Mouse (Mus musculus): ENCODE results near the gene Rtf2. TPM values are rescaled to one million over a fixed set of nuclear protein-coding genes. Genes with fewer than 3 reads are reported as not detected.

Rtf2 gene
- polyA plus RNA-seq, 1 experiment, result 49.8 TPM

- H3K4me3 ChIP-seq, result no peak overlapping the region
- H3K27me3 ChIP-seq (ENCODE audit: control insufficient read depth, insufficient read depth, insufficient read length), result peaks cover 7% of the 10 kb centered on the region
- no peak overlapping the region for H3ac ChIP-seq (ENCODE audit: control insufficient read depth, insufficient read length)
- no peaks in the 10 kb centered on the region for H3K79me2 ChIP-seq (ENCODE audit: control insufficient read depth, insufficient read depth)
- no peak overlapping the region for H3K4me2 ChIP-seq (ENCODE audit: low read depth)
- TF ChIP-seq REST (IDR thresholded peaks at IDR 0.05; ENCODE audit: insufficient read depth, insufficient read length) (no peak), E2F4 (IDR thresholded peaks at IDR 0.05; ENCODE audit: insufficient read depth) (no peak), POLR2AphosphoS2 (IDR thresholded peaks at IDR 0.05; ENCODE audit: insufficient read length, low read depth) (no peak), MYOG (IDR thresholded peaks at IDR 0.05; ENCODE audit: control insufficient read depth in 1 of 3, insufficient read depth in 1 of 3, insufficient read length in 2 of 3, low read depth in 2 of 3) (no peak), POLR2A (IDR thresholded peaks at IDR 0.05; ENCODE audit: insufficient read length, low read depth) (no peak), MYOD1 (IDR thresholded peaks at IDR 0.05; ENCODE audit: control insufficient read depth in 1 of 3, insufficient read length in 2 of 3, low read depth in 2 of 3) (no peak), CEBPB (IDR thresholded peaks at IDR 0.05; ENCODE audit: insufficient read depth, poor library complexity, severe bottlenecking) (no peak), USF1 (IDR thresholded peaks at IDR 0.05; ENCODE audit: low read depth) (no peak), SRF (IDR thresholded peaks at IDR 0.05; ENCODE audit: control insufficient read depth, insufficient read length, low read depth) (no peak), MAX (IDR thresholded peaks at IDR 0.05; ENCODE audit: low read depth) (no peak), TCF3 (IDR thresholded peaks at IDR 0.05; ENCODE audit: insufficient read length, low read depth) (no peak), TCF12 (IDR thresholded peaks at IDR 0.05; ENCODE audit: insufficient read depth, poor library complexity, severe bottlenecking) (no peak)
- H3K36me3 ChIP-seq (ENCODE audit: control insufficient read depth, insufficient read depth), result no peaks in the 10 kb centered on the region
Observed at GRCm38 (mm10) chr2:172418208-172418607, 22.1 kb upstream of the Rtf2 start.

- Histone ChIP-seq H3K27me3 (ENCODE audit: control insufficient read depth, insufficient read depth, insufficient read length) (peaks cover 61% of the 10 kb centered on the region), H3K4me3 (no peak overlapping the region), H3ac (ENCODE audit: control insufficient read depth, insufficient read length) (no peak overlapping the region), H3K36me3 (ENCODE audit: control insufficient read depth, insufficient read depth) (no peaks in the 10 kb centered on the region), H3K79me2 (ENCODE audit: control insufficient read depth, insufficient read depth) (no peaks in the 10 kb centered on the region), H3K4me2 (ENCODE audit: low read depth) (no peak overlapping the region)
- TF ChIP-seq USF1 (IDR thresholded peaks at IDR 0.05; ENCODE audit: low read depth), result no peak
Observed at GRCm38 (mm10) chr2:172430609-172431008, 9.7 kb upstream of the Rtf2 start.

GRCm38 (mm10) chr2:172433746-172434145, 6.6 kb upstream of the Rtf2 start:
- TF ChIP-seq TCF3 (IDR thresholded peaks at IDR 0.05; ENCODE audit: insufficient read length, low read depth) (no peak), E2F4 (IDR thresholded peaks at IDR 0.05; ENCODE audit: insufficient read depth) (no peak), POLR2A (IDR thresholded peaks at IDR 0.05; ENCODE audit: insufficient read length, low read depth) (no peak), TCF12 (IDR thresholded peaks at IDR 0.05; ENCODE audit: insufficient read depth, poor library complexity, severe bottlenecking) (no peak), MYOD1 (IDR thresholded peaks at IDR 0.05; ENCODE audit: control insufficient read depth in 1 of 3, insufficient read length in 2 of 3, low read depth in 2 of 3) (no peak), CEBPB (IDR thresholded peaks at IDR 0.05; ENCODE audit: insufficient read depth, poor library complexity, severe bottlenecking) (no peak), USF1 (IDR thresholded peaks at IDR 0.05; ENCODE audit: low read depth) (no peak), REST (IDR thresholded peaks at IDR 0.05; ENCODE audit: insufficient read depth, insufficient read length) (no peak)
- Histone ChIP-seq H3K4me2 (ENCODE audit: low read depth) (no peak overlapping the region), H3K36me3 (ENCODE audit: control insufficient read depth, insufficient read depth) (no peaks in the 10 kb centered on the region)

DNA sequence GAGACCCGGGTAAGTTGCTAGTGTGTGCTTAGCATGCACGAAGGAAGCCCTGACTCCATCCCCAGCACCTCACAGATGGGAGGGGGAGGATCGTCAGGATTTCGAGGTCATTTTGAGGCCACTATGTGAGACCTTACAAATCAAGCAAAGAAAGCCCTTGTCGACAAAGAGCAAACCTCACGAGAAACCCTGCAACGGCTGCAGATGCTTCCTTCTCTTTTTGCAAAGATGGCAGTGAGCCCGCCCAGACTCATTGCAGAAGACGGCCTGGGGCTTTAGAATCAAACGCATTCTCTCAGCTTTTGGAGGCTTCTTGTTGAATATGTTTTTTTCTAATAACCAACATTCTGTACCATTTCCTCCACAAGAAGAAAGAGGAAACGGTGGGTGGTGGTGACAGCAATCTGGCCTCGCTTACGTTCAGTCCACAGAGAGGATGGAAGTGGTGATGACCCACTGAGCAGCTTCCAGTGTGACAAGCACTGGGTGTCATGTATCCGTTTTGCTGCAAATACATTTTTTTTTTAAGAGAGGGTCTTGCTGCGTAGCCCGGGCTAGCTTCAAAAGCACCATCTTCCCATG, 2.9 kb upstream of the Rtf2 start:
- H3ac ChIP-seq (ENCODE audit: control insufficient read depth, insufficient read length), result no peak overlapping the region
- TF ChIP-seq E2F4 (IDR thresholded peaks at IDR 0.05; ENCODE audit: insufficient read depth), result no peak
- no peak for TF ChIP-seq MAX (IDR thresholded peaks at IDR 0.05; ENCODE audit: low read depth)
- TF ChIP-seq POLR2AphosphoS2 (IDR thresholded peaks at IDR 0.05; ENCODE audit: insufficient read length, low read depth), result no peak
- TF ChIP-seq TCF12 (IDR thresholded peaks at IDR 0.05; ENCODE audit: insufficient read depth, poor library complexity, severe bottlenecking), result no peak
- no peak for TF ChIP-seq CEBPB (IDR thresholded peaks at IDR 0.05; ENCODE audit: insufficient read depth, poor library complexity, severe bottlenecking)
- TF ChIP-seq USF1 (IDR thresholded peaks at IDR 0.05; ENCODE audit: low read depth), result no peak
- TF ChIP-seq POLR2A (IDR thresholded peaks at IDR 0.05; ENCODE audit: insufficient read length, low read depth), result no peak
- TF ChIP-seq REST (IDR thresholded peaks at IDR 0.05; ENCODE audit: insufficient read depth, insufficient read length), result no peak

More at GRCm38 (mm10) chr2:172433746-172434145, 6.6 kb upstream of the Rtf2 start:
- H3K79me2 ChIP-seq (ENCODE audit: control insufficient read depth, insufficient read depth), result no peaks in the 10 kb centered on the region
- no peak overlapping the region for H3K4me3 ChIP-seq
- H3ac ChIP-seq (ENCODE audit: control insufficient read depth, insufficient read length), result no peak overlapping the region
- peaks cover 34% of the 10 kb centered on the region for H3K27me3 ChIP-seq (ENCODE audit: control insufficient read depth, insufficient read depth, insufficient read length)

GRCm38 (mm10) chr2:172440640-172441005, 267 bp downstream of the Rtf2 start:
- Histone ChIP-seq H3K4me2 (ENCODE audit: low read depth) (peak overlapping the region; percentile 87), H3K4me3 (peak overlapping the region; percentile 82), H3ac (ENCODE audit: control insufficient read depth, insufficient read length) (peak overlapping the region; percentile 46), H3K27me3 (ENCODE audit: control insufficient read depth, insufficient read depth, insufficient read length) (no peaks in the 10 kb centered on the region), H3K79me2 (ENCODE audit: control insufficient read depth, insufficient read depth) (peaks cover 36% of the 10 kb centered on the region), H3K36me3 (ENCODE audit: control insufficient read depth, insufficient read depth) (no peaks in the 10 kb centered on the region)
- TF ChIP-seq MYOG (IDR thresholded peaks at IDR 0.05; ENCODE audit: control insufficient read depth in 1 of 3, insufficient read depth in 1 of 3, insufficient read length in 2 of 3, low read depth in 2 of 3) (no peak), E2F4 (IDR thresholded peaks at IDR 0.05; ENCODE audit: insufficient read depth) (no peak), SRF (IDR thresholded peaks at IDR 0.05; ENCODE audit: control insufficient read depth, insufficient read length, low read depth) (no peak), MYOD1 (IDR thresholded peaks at IDR 0.05; ENCODE audit: control insufficient read depth in 1 of 3, insufficient read length in 2 of 3, low read depth in 2 of 3) (no peak), REST (IDR thresholded peaks at IDR 0.05; ENCODE audit: insufficient read depth, insufficient read length) (no peak), USF1 (IDR thresholded peaks at IDR 0.05; ENCODE audit: low read depth) (no peak), TCF3 (IDR thresholded peaks at IDR 0.05; ENCODE audit: insufficient read length, low read depth) (no peak), TCF12 (IDR thresholded peaks at IDR 0.05; ENCODE audit: insufficient read depth, poor library complexity, severe bottlenecking) (no peak), MAX (IDR thresholded peaks at IDR 0.05; ENCODE audit: low read depth) (no peak), POLR2A (IDR thresholded peaks at IDR 0.05; ENCODE audit: insufficient read length, low read depth) (no peak), CEBPB (IDR thresholded peaks at IDR 0.05; ENCODE audit: insufficient read depth, poor library complexity, severe bottlenecking) (no peak), POLR2AphosphoS2 (IDR thresholded peaks at IDR 0.05; ENCODE audit: insufficient read length, low read depth) (no peak)

More for the DNA sequence above, 2.9 kb upstream of the Rtf2 start:
- no peak overlapping the region for H3K4me3 ChIP-seq
- peaks cover 21% of the 10 kb centered on the region for H3K79me2 ChIP-seq (ENCODE audit: control insufficient read depth, insufficient read depth)
- H3K36me3 ChIP-seq (ENCODE audit: control insufficient read depth, insufficient read depth), result no peaks in the 10 kb centered on the region
- no peak overlapping the region for H3K4me2 ChIP-seq (ENCODE audit: low read depth)
- peaks cover 12% of the 10 kb centered on the region for H3K27me3 ChIP-seq (ENCODE audit: control insufficient read depth, insufficient read depth, insufficient read length)

All from myocyte (in vitro differentiated cells).